Mouse (Mus musculus) midbrain, embryonic 14.5 days (tissue): ENCODE measurements around the gene Carmil1. TPM values are rescaled to one million over a fixed set of nuclear protein-coding genes. Genes with fewer than 3 reads are reported as not detected.

Source experiments
- ATAC-seq: fragments of 200-750 bp; cut with Nextera tagmentation; 2 replicates; pipeline ENCODE4 v1.8.0; 2017; ENCODE audit warnings: moderate number of reproducible peaks, moderate library complexity; ENCODE audit not compliant: low FRiP score, low TSS enrichment
- DNase-seq: peaks from one replicate; pipeline ENCODE4 v3.0.0-alpha.2; 2015
- H3K27ac ChIP-seq: fragments of 300-500 bp; sonication (generic); replicated peaks from 2 replicates; pipeline ENCODE4 v1.5.1; 2014; ENCODE audit warnings: mild to moderate bottlenecking, low read depth, low read length, moderate library complexity
- H3K27me3 ChIP-seq: fragments of 300-500 bp; sonication (generic); 2 replicates; pipeline ENCODE4 v1.6.1; 2014; ENCODE audit warnings: low read length, control low read depth, mixed read lengths; ENCODE audit not compliant: control insufficient read depth, insufficient read depth
- H3K36me3 ChIP-seq: fragments of 300-500 bp; sonication (generic); 2 replicates; pipeline ENCODE4 v1.6.1; 2014; ENCODE audit warnings: low read length, control low read depth; ENCODE audit not compliant: control insufficient read depth, insufficient read depth
- H3K4me1 ChIP-seq: fragments of 300-500 bp; sonication (generic); 2 replicates; pipeline ENCODE4 v1.6.1; 2014; ENCODE audit warnings: mild to moderate bottlenecking, antibody characterized with exemption, low read length, control low read depth; ENCODE audit not compliant: control insufficient read depth, insufficient read depth
- H3K4me2 ChIP-seq: fragments of 300-500 bp; sonication (generic); 2 replicates; pipeline ENCODE4 v1.6.1; 2014; ENCODE audit warnings: mild to moderate bottlenecking, low read length, moderate library complexity
- H3K4me3 ChIP-seq: fragments of 300-500 bp; sonication (generic); replicated peaks from 2 replicates; pipeline ENCODE4 v1.5.1; 2014; ENCODE audit warnings: low read depth, low read length
- H3K9ac ChIP-seq: fragments of 300-500 bp; sonication (generic); replicated peaks from 2 replicates; pipeline ENCODE4 v1.6.1; 2014; ENCODE audit warnings: mild to moderate bottlenecking, low read length, moderate library complexity
- H3K9me3 ChIP-seq: fragments of 300-500 bp; sonication (generic); 2 replicates; pipeline ENCODE4 v1.6.1; 2016; ENCODE audit warnings: low read length, control low read depth, mixed read lengths; ENCODE audit not compliant: control insufficient read depth
- WGBS: fragments of 180-500 bp; shearing (Covaris S2); extraction: QIAGEN DNeasy Blood & Tissue Kit; methylation state at CpG from one replicate; pipeline ENCODE4 v1.1.7; 2014; 5-methylcytosine and 5-hydroxymethylcytosine counted together
- polyA plus RNA-seq: library from polyadenylated mRNA; unstranded; fragments of >200 nt; fragmentation: Nextera tagmentation; extraction: Ambion mirVana; gene quantifications from 2 replicates; pipeline ENCODE4 v1.2.1, GENCODE M21; 2014

Gene Carmil1
- polyA plus RNA-seq, 1 experiment from 2014 or later = 32.3 TPM

DNA sequence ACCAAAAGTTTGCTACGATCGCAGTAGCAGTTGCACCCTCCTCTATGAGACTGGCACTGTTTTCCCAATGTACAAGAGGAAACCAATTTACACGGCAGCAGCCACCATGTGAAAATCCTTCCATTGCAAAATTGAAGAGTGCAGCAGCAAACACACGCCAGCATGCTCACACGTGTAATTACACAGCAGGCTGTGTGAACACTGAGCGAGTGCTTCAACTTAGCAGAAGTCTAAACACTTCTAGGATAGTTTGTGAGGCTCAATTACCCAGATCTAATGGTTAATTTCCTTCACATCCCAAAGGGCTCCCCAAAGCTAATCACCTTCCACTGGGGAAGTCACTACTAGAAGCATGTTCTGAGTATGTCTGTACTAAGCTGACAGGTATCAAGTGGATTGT is 78.3 kb downstream of the Carmil1 start:
- Histone ChIP-seq H3K4me1 (no peaks in the 10 kb centered on the region), H3K36me3 (no peaks in the 10 kb centered on the region), H3K4me3 (no peak overlapping the region), H3K27ac (no peak overlapping the region), H3K27me3 (no peaks in the 10 kb centered on the region), H3K9ac (no peak overlapping the region), H3K9me3 (no peaks in the 10 kb centered on the region), H3K4me2 (no peak overlapping the region)
- DNase-seq (no peak), ATAC-seq (no peak)
- 87% methylated on average over 6 of the region's 6 CpGs for WGBS

DNA sequence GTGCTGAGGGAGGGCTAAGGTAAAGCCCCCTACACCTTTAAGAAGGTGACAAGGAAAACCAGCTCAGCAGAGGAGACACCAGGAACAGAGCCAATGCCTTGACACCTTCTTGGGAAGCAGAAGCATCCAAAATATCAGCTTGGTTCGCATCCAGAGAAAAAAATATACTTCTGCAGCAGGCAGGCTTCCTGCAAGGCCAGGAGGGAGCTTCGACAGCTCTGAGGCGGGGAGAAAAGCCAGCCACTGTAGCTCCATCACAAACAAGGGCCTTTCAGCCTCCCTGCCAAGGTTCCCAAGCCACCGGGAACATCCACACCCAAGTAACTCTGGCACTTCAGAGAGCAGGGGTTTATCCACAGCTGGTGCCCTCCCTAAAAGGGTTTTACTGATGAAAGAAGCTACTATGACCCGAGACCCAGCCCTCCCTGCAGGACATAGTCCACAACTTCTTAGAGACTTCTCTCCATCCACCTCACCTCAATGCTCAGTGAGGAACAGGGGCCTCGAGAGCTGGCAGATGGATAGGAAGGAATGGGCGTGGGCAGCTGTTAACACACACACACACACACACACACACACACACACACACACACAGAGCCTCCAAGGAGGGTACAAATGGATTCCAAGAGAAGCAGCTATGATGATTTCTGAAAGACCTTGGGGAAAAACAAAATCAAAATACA is 80.6 kb downstream of the Carmil1 start:
- no peaks in the 10 kb centered on the region for H3K9me3 ChIP-seq
- WGBS = 59% methylated on average over 7 of the region's 7 CpGs
- no peaks in the 10 kb centered on the region for H3K36me3 ChIP-seq
- DNase-seq = no peak
- H3K27ac ChIP-seq = no peak overlapping the region
- no peak for ATAC-seq
- H3K27me3 ChIP-seq = no peaks in the 10 kb centered on the region
- no peak overlapping the region for H3K4me2 ChIP-seq
- H3K4me3 ChIP-seq = no peak overlapping the region
- H3K9ac ChIP-seq = no peak overlapping the region
- no peaks in the 10 kb centered on the region for H3K4me1 ChIP-seq

DNA sequence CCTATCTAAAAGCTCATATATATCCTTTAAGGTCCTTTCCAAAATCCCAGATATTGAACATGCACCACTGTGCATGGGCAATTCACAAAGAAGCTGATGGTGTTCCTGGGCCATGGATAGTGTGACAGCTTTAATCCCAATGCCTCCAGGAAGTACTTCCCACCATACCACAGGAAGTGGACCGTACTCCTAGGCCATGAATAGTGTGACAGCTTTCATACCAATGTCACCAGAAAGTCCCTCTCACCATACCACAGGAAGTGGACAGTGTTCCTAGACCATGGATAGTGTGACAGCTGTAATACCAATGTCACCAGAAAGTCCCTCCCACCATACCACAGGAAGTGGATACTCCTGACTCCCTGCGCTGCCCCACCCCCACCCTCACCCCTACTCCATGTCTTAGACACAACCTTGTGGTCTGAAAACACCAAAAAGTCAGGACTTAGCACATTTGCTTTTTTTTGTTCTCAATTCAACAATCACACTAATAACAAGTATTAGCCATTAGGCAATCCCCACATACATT is 82.1 kb downstream of the Carmil1 start:
- H3K4me1 ChIP-seq = no peaks in the 10 kb centered on the region
- no peaks in the 10 kb centered on the region for H3K9me3 ChIP-seq
- no peak overlapping the region for H3K4me2 ChIP-seq
- no peak overlapping the region for H3K9ac ChIP-seq
- H3K4me3 ChIP-seq = no peak overlapping the region
- 96% methylated on average over 2 of the region's 2 CpGs for WGBS
- H3K27ac ChIP-seq = no peak overlapping the region
- H3K36me3 ChIP-seq = no peaks in the 10 kb centered on the region
- ATAC-seq = no peak
- no peak for DNase-seq
- H3K27me3 ChIP-seq = no peaks in the 10 kb centered on the region

DNA sequence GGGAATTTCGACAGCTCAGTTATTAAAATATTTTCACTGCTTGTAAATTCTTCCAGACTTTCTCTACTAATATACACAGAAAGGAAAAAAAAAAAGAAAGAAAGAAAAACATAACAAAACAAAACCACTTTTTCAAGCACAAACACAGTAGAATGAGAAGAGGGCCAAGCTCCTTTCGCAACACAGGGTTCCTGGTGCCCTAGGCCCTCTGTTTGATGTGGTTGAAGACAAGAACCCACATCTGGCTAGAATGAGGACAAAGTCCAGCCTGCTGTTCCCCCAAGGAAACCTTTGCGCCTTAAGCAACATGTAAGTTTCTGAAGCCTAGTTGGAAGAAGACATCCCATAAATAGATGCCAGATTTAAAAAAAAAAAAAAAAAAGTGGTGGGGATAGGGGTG is 85.2 kb downstream of the Carmil1 start:
- Histone ChIP-seq H3K4me3 (no peak overlapping the region), H3K36me3 (no peaks in the 10 kb centered on the region), H3K4me1 (peaks cover 9% of the 10 kb centered on the region), H3K9me3 (no peaks in the 10 kb centered on the region), H3K9ac (no peak overlapping the region), H3K4me2 (no peak overlapping the region), H3K27ac (no peak overlapping the region), H3K27me3 (no peaks in the 10 kb centered on the region)
- 92% methylated on average over 3 of the region's 3 CpGs for WGBS
- ATAC-seq (no peak), DNase-seq (no peak)

DNA sequence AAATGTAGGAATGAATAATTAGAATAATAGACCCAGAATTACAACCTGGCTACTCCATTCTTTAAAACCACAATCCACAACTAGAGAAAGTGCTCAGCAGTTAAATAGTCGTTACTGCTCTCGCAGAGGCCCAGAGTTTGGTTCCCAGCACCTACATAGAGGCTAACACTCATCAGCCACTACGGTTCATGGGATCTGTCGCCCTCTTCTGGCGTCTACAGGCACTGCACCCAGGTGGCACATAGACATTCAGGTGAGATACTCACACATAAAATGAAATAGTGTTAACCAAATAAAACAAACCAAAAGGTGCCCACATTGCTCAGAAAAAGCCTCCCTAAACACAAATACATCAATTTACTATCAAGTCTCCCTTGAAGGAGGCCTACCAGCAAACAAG is 86.6 kb downstream of the Carmil1 start:
- H3K27me3 ChIP-seq = no peaks in the 10 kb centered on the region
- 85% methylated on average over 5 of the region's 5 CpGs for WGBS

DNA sequence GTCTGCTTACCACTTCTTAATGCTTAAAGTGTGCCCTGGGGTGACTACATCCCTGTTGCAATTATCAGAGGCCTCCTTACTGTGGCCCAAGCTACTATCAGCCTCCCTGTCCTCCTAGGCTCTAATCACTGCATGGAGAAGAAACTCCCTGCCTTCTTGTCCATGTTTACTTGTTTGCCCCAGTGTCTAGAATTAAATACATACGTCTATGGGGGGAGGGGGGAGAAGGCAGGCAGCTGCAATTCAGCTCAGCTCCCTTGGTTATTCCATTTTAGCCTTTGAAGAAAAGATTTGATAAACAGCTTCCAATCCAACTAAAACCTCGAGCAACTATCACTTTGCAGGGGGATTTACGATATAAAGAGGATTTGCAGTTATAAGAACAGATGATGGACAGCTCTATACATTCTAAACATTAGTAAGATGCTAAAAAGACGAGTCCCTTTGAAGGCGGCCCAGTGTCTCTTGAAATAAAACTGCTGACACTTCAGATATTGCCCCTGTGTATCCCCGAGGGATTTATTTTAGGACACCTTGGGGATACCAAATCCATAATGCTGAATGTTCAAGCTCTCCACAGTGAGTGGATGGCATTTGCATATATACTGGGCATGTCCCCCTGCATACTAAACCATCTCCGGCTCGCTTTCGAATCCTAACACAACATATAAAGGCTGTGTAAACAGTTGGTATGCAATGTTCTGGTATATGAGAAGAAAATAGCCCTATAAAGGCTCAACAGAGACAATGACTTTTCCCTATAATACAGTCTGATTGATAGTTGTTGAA is 89.5 kb downstream of the Carmil1 start:
- Histone ChIP-seq H3K4me1 (peaks cover 9% of the 10 kb centered on the region), H3K4me2 (no peak overlapping the region), H3K27me3 (no peaks in the 10 kb centered on the region), H3K36me3 (no peaks in the 10 kb centered on the region), H3K9me3 (no peaks in the 10 kb centered on the region), H3K27ac (peak overlapping the region; percentile 57), H3K9ac (no peak overlapping the region), H3K4me3 (no peak overlapping the region)
- DNase-seq (peak; percentile 54), ATAC-seq (no peak; the same call in 1 of the 2 replicates)
- whole genome bisulfite sequencing = 34% methylated on average over 9 of the region's 9 CpGs

More for the DNA sequence above, 86.6 kb downstream of the Carmil1 start:
- Histone ChIP-seq H3K4me1 (peaks cover 9% of the 10 kb centered on the region), H3K4me2 (no peak overlapping the region), H3K4me3 (no peak overlapping the region), H3K9me3 (no peaks in the 10 kb centered on the region), H3K36me3 (no peaks in the 10 kb centered on the region), H3K9ac (no peak overlapping the region), H3K27ac (no peak overlapping the region)
- ATAC-seq = no peak
- DNase-seq = no peak

DNA sequence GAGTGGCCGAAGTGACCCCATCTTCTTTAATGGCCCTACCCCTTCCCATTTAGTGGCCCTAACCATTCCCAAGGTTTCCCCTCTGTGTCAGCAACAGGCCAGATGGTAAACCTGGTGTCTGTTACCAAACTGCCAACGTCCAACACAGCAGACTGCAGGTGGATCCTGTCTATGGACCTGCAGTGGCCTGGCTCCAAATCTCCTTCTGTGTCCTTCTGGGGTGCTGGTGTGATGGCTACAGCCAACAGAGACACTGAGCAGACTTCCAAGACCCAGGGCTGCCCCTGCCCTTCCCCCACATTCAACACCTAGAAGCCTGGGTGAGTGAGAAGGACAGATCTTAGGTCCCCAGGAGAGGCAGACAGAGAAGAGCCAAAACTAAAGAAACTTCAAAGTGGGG is 93.6 kb downstream of the Carmil1 start:
- no peak overlapping the region for H3K4me3 ChIP-seq
- WGBS = 82% methylated on average over 2 of the region's 2 CpGs
- no peak overlapping the region for H3K9ac ChIP-seq
- H3K27ac ChIP-seq = no peak overlapping the region
- H3K36me3 ChIP-seq = no peaks in the 10 kb centered on the region
- DNase-seq (no peak), ATAC-seq (no peak)
- peaks cover 14% of the 10 kb centered on the region for H3K4me1 ChIP-seq
- H3K4me2 ChIP-seq = no peak overlapping the region
- H3K9me3 ChIP-seq = no peaks in the 10 kb centered on the region
- no peaks in the 10 kb centered on the region for H3K27me3 ChIP-seq

DNA sequence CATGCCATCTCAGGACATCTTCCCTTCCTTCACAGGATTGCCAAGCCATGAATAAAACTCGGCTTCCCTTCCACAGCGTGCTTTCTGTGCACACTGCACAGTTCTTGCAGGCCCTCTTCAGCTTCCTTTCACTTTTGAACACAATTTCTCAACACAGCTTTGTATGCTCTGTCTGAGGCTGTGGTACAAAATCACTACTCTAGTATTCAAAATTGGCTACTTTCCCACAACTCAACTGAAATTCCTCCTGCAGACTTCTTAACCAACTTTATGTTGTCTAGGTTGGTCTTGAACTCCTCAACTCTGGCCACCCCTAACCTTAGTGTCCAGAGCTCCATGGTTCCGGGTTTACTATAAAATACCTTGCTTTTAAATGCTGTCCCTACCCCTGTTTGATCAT is 95.0 kb downstream of the Carmil1 start:
- Histone ChIP-seq H3K27ac (no peak overlapping the region), H3K4me1 (0 out of 2 replicates have a peak, but pooled peaks cover 5% of the 10 kb centered on the region), H3K9ac (no peak overlapping the region), H3K4me2 (no peak overlapping the region), H3K4me3 (no peak overlapping the region), H3K9me3 (no peaks in the 10 kb centered on the region), H3K27me3 (no peaks in the 10 kb centered on the region), H3K36me3 (no peaks in the 10 kb centered on the region)
- ATAC-seq = no peak
- no peak for DNase-seq
- 84% methylated on average over 3 of the region's 3 CpGs for WGBS
